Mouse (Mus musculus) liver, embryonic 16.5 days (tissue): ENCODE results near the gene Ppm1a. TPM values are rescaled to one million over a fixed set of nuclear protein-coding genes. Genes with fewer than 3 reads are reported as not detected.

Source experiments
- ATAC-seq: fragments of 200-750 bp; cut with Nextera tagmentation; 2 replicates; pipeline ENCODE4 v1.8.0; 2017; ENCODE audit warnings: low read depth, mild to moderate bottlenecking, moderate number of reproducible peaks, moderate library complexity
- H3K27ac ChIP-seq: fragments of 300-500 bp; sonication (generic); 2 replicates; pipeline ENCODE4 v1.5.1; 2014; ENCODE audit warnings: mild to moderate bottlenecking, low read length
- H3K27me3 ChIP-seq: fragments of 300-500 bp; sonication (generic); 2 replicates; pipeline ENCODE4 v1.6.1; 2014; ENCODE audit warnings: low read depth, low read length, mixed read lengths; ENCODE audit not compliant: control insufficient read depth, insufficient read depth
- H3K36me3 ChIP-seq: fragments of 300-500 bp; sonication (generic); 2 replicates; pipeline ENCODE4 v1.6.1; 2014; ENCODE audit warnings: mild to moderate bottlenecking; ENCODE audit not compliant: control insufficient read depth, insufficient read depth
- H3K4me1 ChIP-seq: fragments of 300-500 bp; sonication (generic); 2 replicates; pipeline ENCODE4 v1.6.1; 2014; ENCODE audit warnings: low read depth, low read length, mixed read lengths; ENCODE audit not compliant: control insufficient read depth
- H3K4me2 ChIP-seq: fragments of 300-500 bp; sonication (generic); 2 replicates; pipeline ENCODE4 v1.6.1; 2014; ENCODE audit warnings: low read depth, low read length, mixed read lengths
- H3K4me3 ChIP-seq: fragments of 300-500 bp; sonication (generic); 2 replicates; pipeline ENCODE4 v1.5.1; 2014; ENCODE audit warnings: low read depth, mild to moderate bottlenecking, low read length
- H3K9ac ChIP-seq: fragments of 300-500 bp; sonication (generic); 2 replicates; pipeline ENCODE4 v1.6.1; 2014; ENCODE audit warnings: low read depth, low read length
- H3K9me3 ChIP-seq: fragments of 300-500 bp; sonication (generic); replicated peaks from 2 replicates; pipeline ENCODE4 v1.6.1; 2016; ENCODE audit warnings: low read length; ENCODE audit not compliant: control insufficient read depth
- WGBS: fragments of 180-500 bp; shearing (Covaris S2); extraction: QIAGEN DNeasy Blood & Tissue Kit; methylation state at CpG from one replicate; pipeline ENCODE4 v1.1.7; 2014; ENCODE audit not compliant: insufficient replicate concordance; 5-methylcytosine and 5-hydroxymethylcytosine counted together
- polyA plus RNA-seq: library from polyadenylated mRNA; unstranded; fragments of >200 nt; fragmentation: Nextera tagmentation; extraction: Ambion mirVana; gene quantifications from 2 replicates; pipeline ENCODE4 v1.2.1, GENCODE M21; 2015

Ppm1a gene
- polyA plus RNA-seq, 1 experiment from 2014 or later: 12.1 TPM

- Histone ChIP-seq H3K9ac (no peak overlapping the region), H3K4me1 (no peaks in the 10 kb centered on the region), H3K27me3 (0 out of 2 replicates have a peak, but pooled peaks cover 3% of the 10 kb centered on the region), H3K27ac (no peak overlapping the region), H3K4me3 (no peak overlapping the region), H3K36me3 (no peaks in the 10 kb centered on the region), H3K4me2 (no peak overlapping the region), H3K9me3 (no peaks in the 10 kb centered on the region)
- WGBS: 70% methylated on average over 4 of the region's 4 CpGs
- no peak for ATAC-seq
Observed at GRCm38 (mm10) chr12:72843135-72843534, 85.9 kb downstream of the Ppm1a start.

DNA sequence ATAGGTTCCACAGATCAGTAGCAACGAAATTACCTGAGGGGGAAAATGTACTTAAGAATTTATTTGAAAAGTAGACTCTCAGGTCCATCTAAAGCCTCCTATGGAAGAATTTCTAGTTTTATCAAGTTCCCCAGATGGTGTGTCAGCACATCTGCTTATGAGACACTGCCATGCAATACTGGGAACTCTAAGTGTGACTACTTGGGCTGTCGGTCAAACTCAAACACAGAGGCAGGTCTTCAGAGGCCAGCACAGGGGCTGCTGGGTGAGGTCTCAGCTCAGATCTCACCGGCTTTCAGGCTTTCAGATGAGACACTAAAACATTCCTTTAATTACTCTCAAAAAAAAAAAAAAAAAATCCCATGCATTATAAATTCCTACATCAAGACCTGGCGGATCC lies 86.3 kb downstream of the Ppm1a start:
- H3K9ac ChIP-seq: no peak overlapping the region
- no peak overlapping the region for H3K27ac ChIP-seq
- H3K36me3 ChIP-seq: no peaks in the 10 kb centered on the region
- H3K4me3 ChIP-seq: no peak overlapping the region
- ATAC-seq: no peak
- H3K27me3 ChIP-seq: 0 out of 2 replicates have a peak, but pooled peaks cover 3% of the 10 kb centered on the region
- H3K4me1 ChIP-seq: no peaks in the 10 kb centered on the region
- 0 out of 2 replicates have a peak overlapping the region, but pooled peaks have one; percentile 13 for H3K4me2 ChIP-seq
- WGBS: 58% methylated on average over 4 of the region's 4 CpGs
- no peaks in the 10 kb centered on the region for H3K9me3 ChIP-seq

GRCm38 (mm10) chr12:72843973-72844620 lies 86.8 kb downstream of the Ppm1a start:
- no peak overlapping the region for H3K4me3 ChIP-seq
- peak overlapping the region; percentile 13 for H3K4me2 ChIP-seq
- peak; percentile 86 for ATAC-seq
- WGBS: 11% methylated on average over 12 of the region's 12 CpGs
- no peaks in the 10 kb centered on the region for H3K9me3 ChIP-seq
- H3K9ac ChIP-seq: no peak overlapping the region
- no peak overlapping the region for H3K27ac ChIP-seq
- no peaks in the 10 kb centered on the region for H3K4me1 ChIP-seq
- H3K36me3 ChIP-seq: no peaks in the 10 kb centered on the region
- 0 out of 2 replicates have a peak, but pooled peaks cover 3% of the 10 kb centered on the region for H3K27me3 ChIP-seq

- no peak for ATAC-seq
- no peaks in the 10 kb centered on the region for H3K9me3 ChIP-seq
- H3K36me3 ChIP-seq: no peaks in the 10 kb centered on the region
- H3K27ac ChIP-seq: no peak overlapping the region
- no peaks in the 10 kb centered on the region for H3K4me1 ChIP-seq
- H3K4me3 ChIP-seq: no peak overlapping the region
- H3K27me3 ChIP-seq: peaks cover 3% of the 10 kb centered on the region; the same call in 1 of the 2 replicates
- H3K9ac ChIP-seq: no peak overlapping the region
- H3K4me2 ChIP-seq: no peak overlapping the region
- 50% methylated on average over 10 of the region's 10 CpGs for WGBS
Observed at GRCm38 (mm10) chr12:72845946-72846345, 88.7 kb downstream of the Ppm1a start.

DNA sequence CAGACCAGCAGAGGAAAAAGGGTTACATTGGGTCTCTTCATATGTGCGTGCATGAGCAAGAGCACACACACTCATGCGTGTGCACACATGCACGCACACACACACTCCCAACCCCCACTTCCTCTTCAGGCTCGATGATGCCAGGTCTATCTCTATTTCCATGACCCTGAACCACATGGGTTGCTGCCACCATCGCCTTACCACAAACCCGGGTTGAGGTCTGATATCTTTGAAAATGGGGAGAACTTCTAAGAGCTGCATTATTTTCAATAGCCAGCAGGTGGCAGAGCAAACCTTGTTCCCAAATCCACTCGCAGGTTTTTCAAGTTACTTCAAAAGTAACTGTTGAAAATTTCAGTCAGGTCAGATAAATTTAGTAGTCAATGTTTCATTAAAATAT lies 90.5 kb downstream of the Ppm1a start:
- Histone ChIP-seq H3K27me3 (peaks cover 3% of the 10 kb centered on the region), H3K4me1 (no peaks in the 10 kb centered on the region), H3K4me2 (no peak overlapping the region), H3K9me3 (no peaks in the 10 kb centered on the region), H3K36me3 (no peaks in the 10 kb centered on the region), H3K4me3 (no peak overlapping the region), H3K9ac (no peak overlapping the region), H3K27ac (no peak overlapping the region)
- ATAC-seq: no peak
- WGBS: 14% methylated on average over 7 of the region's 7 CpGs

Other genes starting within 250 kb of the Ppm1a start
- gene Pcnx4, start 221.1 kb upstream of the Ppm1a start, polyA plus RNA-seq: 2.0 and 2.2 TPM in 2 replicates
- not detected in 2 replicates for gene Gm4756, start 107.8 kb upstream of the Ppm1a start, polyA plus RNA-seq
- 70.3 and 80.8 TPM in 2 replicates for gene Dhrs7, start 92.5 kb upstream of the Ppm1a start, polyA plus RNA-seq
- not detected in 2 replicates for gene Six6, start 182.4 kb downstream of the Ppm1a start, polyA plus RNA-seq
- 0.14 and 0.29 TPM in 2 replicates for gene 4930447C04Rik, start 183.3 kb downstream of the Ppm1a start, polyA plus RNA-seq